17 mouse cellular contexts compared by ENCODE assay signal in the genomic region with DNA sequence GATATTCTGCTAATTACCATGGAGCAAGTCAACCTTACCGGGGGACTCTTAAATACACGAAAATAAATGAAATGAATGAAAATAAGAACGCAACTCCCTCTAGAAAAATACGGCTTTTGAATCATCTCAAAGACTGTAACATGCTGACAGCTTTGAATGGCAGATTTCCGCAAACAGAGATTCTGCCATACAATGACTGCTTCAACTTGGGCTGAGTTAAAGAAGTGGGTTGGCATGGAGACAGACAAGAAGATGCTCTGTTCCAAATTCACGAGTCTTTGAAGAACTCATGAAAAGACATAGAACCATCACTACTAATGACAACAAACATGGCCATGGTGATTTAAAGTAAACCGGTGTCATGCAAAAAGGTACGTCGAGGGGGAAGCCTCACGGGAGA.
"Had no signal": no experiment of that assay in that cellular context is flagged by ENCODE, and none has a peak within 500 bp of the region (broad histone marks: within the 10 kb centered on the region; RNA-seq: fewer than 3 reads in every experiment).

No protein-coding gene starts in this region.

- H3K9ac ChIP-seq: liver, embryonic 15.5 days; neural tube, embryonic 15.5 days had no signal

- H3K9me3 ChIP-seq: limb, embryonic 10.5 days; liver, embryonic 15.5 days; neural tube, embryonic 15.5 days had no signal

- H3K27ac ChIP-seq: kidney, postnatal 0 days; left cerebral cortex, adult 2 months; limb, embryonic 10.5 days; liver, embryonic 15.5 days; neural tube, embryonic 15.5 days; stomach, postnatal 0 days had no signal

- H3K27me3 ChIP-seq: liver, embryonic 15.5 days; neural tube, embryonic 15.5 days had no signal

- H3K4me2 ChIP-seq: liver, embryonic 11.5 days; liver, embryonic 15.5 days; neural tube, embryonic 15.5 days had no signal

- H3K4me3 ChIP-seq: left cerebral cortex, adult 2 months; limb, embryonic 10.5 days; liver, embryonic 15.5 days; myocyte; neural tube, embryonic 15.5 days had no signal

- H3K36me3 ChIP-seq: liver, embryonic 15.5 days had no signal

- DNase-seq: kidney, adult 11 months; kidney, adult 9 months; kidney, postnatal 36 days; lung, adult 2 months; lung, postnatal 10 days; lung, postnatal 4 days; right cerebral cortex, adult 18-20 months; right cerebral cortex, postnatal 25 days; thymus, postnatal 14 days had no signal

- H3K4me1 ChIP-seq: limb, embryonic 10.5 days; liver, embryonic 15.5 days had no signal
